Mouse (Mus musculus) erythroblast, embryonic 14.5 days (primary cell): ENCODE results near the gene Rmdn2. TPM values are rescaled to one million over a fixed set of nuclear protein-coding genes. Genes with fewer than 3 reads are reported as not detected.

ENCODE experiments used
- H3K27me3 ChIP-seq: 2 replicates; pipeline ENCODE4 v1.6.1; 2012; ENCODE audit warnings: inconsistent platforms; ENCODE audit not compliant: control insufficient read depth
- H3K36me3 ChIP-seq: 2 replicates; pipeline ENCODE4 v1.6.1; 2012; ENCODE audit warnings: mild to moderate bottlenecking, inconsistent platforms; ENCODE audit not compliant: control insufficient read depth
- H3K4me1 ChIP-seq: 2 replicates; pipeline ENCODE4 v1.6.1; 2012; ENCODE audit warnings: inconsistent platforms; ENCODE audit not compliant: control insufficient read depth
- H3K4me3 ChIP-seq: replicated peaks from 2 replicates; pipeline ENCODE3; 2012; ENCODE audit warnings: moderate library complexity, mild to moderate bottlenecking, inconsistent platforms
- H3K9me3 ChIP-seq: 2 replicates; pipeline ENCODE4 v1.6.1; 2012; ENCODE audit warnings: low read length, inconsistent platforms, mixed read lengths; ENCODE audit not compliant: control insufficient read depth
- GATA1 ChIP-seq: IDR thresholded peaks from 2 replicates; pipeline ENCODE4 v1.6.1; 2012; ENCODE audit warnings: low read length, inconsistent platforms, mixed read lengths
- TAL1 ChIP-seq: IDR thresholded peaks from 3 replicates; pipeline ENCODE4 v1.6.1; 2012; ENCODE audit warnings: low read length, inconsistent platforms, mixed read lengths
- polyA plus RNA-seq: library from polyadenylated mRNA; stranded (reverse); fragments of >175 nt; gene quantifications from 2 replicates; pipeline ENCODE4 v1.2.3, GENCODE M21; 2012

The Rmdn2 gene
- polyA plus RNA-seq, 1 experiment, result 0.06 TPM

DNA sequence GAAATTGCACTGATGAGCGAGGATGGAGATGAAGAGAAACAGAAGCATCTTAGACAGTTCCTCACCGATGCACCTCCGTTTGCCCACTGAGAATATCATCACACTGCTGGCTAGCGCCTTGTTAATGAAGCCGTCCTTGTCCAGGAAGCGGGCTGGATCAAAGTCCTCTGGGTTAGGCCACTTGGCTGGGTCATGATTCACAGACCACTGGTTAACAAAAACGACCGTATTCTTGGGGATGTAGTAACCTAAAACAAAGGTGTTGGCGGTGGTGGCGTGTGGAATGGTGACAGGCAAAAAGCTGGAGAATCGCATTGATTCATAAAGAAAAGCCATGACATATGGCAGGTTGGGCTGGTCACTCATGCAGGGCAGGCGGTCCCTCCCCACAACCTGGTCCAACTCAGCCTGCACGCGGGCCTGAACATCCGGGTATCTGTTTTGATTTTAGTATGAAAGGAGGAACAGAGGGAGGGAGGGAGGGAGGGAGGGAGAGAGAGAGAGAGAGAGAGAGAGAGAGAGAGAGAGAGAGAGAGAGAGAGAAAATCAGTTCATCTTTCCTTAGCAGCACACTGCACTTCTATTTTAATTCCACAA is 98.7 kb downstream of the Rmdn2 start:
- Histone ChIP-seq H3K4me1 (no peaks in the 10 kb centered on the region), H3K9me3 (no peaks in the 10 kb centered on the region; the same call in 1 of the 2 replicates), H3K4me3 (no peak overlapping the region), H3K36me3 (no peaks in the 10 kb centered on the region), H3K27me3 (peaks cover 57% of the 10 kb centered on the region)
- TF ChIP-seq GATA1, result no peak
- no peak for TF ChIP-seq TAL1

DNA sequence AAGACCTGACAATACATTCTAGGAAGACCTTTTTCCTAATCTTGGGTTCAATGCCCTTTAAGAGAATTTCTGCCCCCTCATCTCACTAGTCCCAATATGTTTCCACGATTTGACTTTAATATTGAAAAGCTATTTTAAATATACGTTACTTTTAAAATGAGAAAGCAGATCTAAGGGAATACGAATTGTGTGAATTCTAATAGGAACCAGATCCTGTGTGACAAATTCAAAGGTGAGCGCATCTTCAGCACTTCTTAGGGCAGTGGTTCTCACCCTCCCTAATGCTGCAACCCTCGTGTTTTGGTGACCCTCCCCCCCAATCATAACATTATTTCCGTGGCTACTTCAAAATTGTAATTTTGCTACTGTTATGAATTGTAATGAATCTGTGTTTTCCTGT is 100.3 kb downstream of the Rmdn2 start:
- Histone ChIP-seq H3K4me3 (no peak overlapping the region), H3K27me3 (peaks cover 73% of the 10 kb centered on the region)

DNA sequence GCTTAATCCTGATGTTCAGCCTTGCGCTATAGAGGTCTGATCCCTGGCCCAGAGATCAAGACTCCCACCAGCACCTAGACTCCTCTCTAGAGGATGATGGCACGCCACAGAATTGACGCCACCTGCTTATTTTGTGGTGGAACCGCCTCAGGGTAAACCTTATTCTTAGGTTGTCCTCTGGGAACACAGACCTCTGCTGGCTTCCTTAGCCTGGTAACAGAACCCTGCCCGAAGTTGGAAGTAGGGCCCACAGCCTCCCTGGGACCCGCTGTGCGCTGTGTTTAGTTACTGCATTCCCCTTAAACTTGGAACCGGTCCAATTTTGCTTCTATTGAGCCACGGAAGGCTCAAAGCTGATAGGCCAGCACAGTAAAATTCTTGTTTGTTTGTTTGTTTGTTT is 100.9 kb downstream of the Rmdn2 start:
- H3K4me3 ChIP-seq, result no peak overlapping the region
- H3K36me3 ChIP-seq, result no peaks in the 10 kb centered on the region
- no peaks in the 10 kb centered on the region; the same call in 1 of the 2 replicates for H3K9me3 ChIP-seq
- TF ChIP-seq GATA1, result no peak
- TF ChIP-seq TAL1, result no peak
- no peaks in the 10 kb centered on the region for H3K4me1 ChIP-seq
- peaks cover 79% of the 10 kb centered on the region for H3K27me3 ChIP-seq

More for the DNA sequence above, 100.3 kb downstream of the Rmdn2 start:
- H3K36me3 ChIP-seq, result no peaks in the 10 kb centered on the region
- no peak for TF ChIP-seq GATA1
- TF ChIP-seq TAL1, result no peak
- no peaks in the 10 kb centered on the region for H3K4me1 ChIP-seq
- no peaks in the 10 kb centered on the region; the same call in 1 of the 2 replicates for H3K9me3 ChIP-seq

DNA sequence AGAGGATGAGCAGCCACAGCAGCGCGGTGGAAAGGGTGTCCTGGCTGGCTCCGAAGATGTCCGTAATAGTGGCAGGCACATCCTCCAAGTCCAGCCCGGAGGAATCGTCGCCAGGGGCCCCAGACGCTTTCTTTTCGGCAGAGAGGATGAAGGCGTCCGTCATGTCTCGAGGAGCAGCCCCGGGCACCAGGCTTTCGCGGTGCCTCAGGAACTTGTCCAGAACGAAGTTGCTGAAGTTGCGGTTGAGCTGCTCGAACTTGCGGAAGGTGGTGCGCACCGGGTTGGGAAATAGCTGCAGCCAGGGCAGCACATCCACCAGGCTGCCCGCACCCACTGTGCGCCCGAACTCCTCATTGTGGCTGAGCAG is 101.6 kb downstream of the Rmdn2 start:
- H3K27me3 ChIP-seq, result peaks cover 83% of the 10 kb centered on the region
- no peaks in the 10 kb centered on the region for H3K4me1 ChIP-seq
- H3K9me3 ChIP-seq, result no peaks in the 10 kb centered on the region; the same call in 1 of the 2 replicates
- TF ChIP-seq GATA1, result no peak
- no peak for TF ChIP-seq TAL1
- H3K4me3 ChIP-seq, result no peak overlapping the region
- H3K36me3 ChIP-seq, result no peaks in the 10 kb centered on the region

DNA sequence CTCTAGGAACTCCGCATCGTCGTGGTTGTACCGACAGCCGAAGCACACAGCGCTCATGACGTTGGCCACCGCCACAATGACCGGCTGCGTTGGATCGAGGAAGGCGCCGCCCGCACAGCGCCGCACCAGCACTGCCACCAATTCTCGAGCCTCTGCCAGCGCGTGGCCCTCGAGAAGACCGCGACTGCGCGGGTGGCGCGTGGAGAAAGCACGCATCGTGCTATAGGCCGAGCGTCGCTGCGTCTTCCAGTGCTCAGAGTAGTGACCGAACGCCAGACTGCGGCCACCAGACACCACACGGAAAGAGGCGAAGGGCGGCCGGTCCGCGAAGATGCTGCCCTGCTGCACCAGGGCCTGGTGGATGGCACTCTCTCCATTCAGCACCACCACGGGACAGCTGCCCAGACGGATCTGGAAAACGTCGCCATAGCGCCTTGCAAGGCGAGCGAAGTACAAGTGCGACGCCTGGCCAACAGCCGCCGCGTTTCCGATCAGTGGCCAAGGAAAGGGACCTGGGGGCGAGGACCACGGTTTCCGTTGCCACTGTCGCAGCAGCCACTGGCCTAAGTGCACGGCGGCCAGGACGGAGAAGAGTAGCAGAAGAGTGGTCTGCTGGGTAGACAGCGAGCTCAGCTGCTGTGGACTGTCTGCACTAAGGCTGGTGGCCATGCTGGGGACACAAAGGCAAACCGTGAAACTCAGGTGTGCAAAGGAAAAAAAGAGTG is 102.1 kb downstream of the Rmdn2 start:
- H3K9me3 ChIP-seq, result no peaks in the 10 kb centered on the region; the same call in 1 of the 2 replicates
- TF ChIP-seq GATA1, result no peak
- no peak for TF ChIP-seq TAL1
- no peak overlapping the region for H3K4me3 ChIP-seq
- peaks cover 83% of the 10 kb centered on the region for H3K27me3 ChIP-seq
- H3K4me1 ChIP-seq, result no peaks in the 10 kb centered on the region
- H3K36me3 ChIP-seq, result no peaks in the 10 kb centered on the region

DNA sequence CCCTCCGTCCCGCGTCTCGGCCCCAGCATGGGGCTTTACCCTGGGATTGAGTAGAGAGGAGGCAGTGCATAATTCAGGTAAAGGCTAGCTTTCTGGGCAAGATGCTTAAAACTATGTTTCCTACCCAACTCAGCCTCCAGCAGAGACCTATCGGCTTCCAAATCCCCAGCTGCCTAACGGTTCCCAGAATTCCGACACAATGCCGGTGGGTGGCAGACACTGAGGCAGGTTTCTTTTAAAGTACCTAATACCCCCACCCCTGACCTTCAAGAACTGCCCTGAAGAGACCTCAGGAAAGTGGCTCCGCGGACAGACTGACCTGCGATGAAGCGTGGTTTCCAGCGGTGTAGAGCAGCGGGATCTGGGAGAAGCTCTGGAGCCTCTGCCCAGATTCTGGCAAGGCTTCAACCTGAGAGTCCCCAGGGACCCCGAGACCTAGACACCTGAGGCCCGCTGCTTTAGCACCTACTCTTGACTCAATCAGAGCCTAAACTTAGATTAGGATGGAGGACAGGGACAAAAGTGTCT is 102.8 kb downstream of the Rmdn2 start:
- Histone ChIP-seq H3K9me3 (no peaks in the 10 kb centered on the region; the same call in 1 of the 2 replicates), H3K4me1 (no peaks in the 10 kb centered on the region), H3K27me3 (peaks cover 81% of the 10 kb centered on the region), H3K4me3 (no peak overlapping the region), H3K36me3 (no peaks in the 10 kb centered on the region)
- TF ChIP-seq TAL1, result no peak
- no peak for TF ChIP-seq GATA1

DNA sequence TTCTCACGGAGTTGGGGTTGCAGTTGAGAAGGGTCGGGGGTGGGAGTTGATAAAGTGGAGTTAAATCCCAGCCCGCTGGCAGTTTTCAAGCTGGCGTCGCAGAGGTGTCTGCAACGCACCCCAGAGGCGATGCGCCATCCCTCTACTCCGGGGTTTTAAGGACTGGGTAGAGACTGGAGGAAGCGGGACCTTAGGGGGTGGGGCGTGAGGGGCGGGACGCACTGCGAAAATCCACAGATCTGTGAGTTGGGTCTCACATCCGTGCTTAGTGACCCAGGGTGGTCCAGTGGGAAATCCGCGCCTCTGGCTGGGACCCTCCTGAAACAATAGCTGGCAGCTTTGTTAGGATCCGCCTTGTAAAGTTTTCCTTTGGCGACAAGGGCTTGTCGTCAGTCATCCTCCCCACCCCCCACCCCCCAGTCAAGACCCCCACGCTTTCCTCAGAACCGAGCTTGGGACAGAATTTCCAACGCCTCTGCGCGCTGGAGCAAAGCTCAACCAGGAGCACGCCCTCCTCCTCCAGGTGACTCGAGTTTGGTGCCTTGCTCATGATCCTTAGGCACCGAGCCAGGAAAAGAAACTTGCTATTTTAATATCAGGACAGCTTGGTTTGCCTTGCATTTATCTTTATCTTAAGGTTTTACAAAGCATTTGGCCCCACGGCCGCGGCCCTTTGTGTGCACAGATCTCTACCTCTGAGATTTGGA is 103.4 kb downstream of the Rmdn2 start, which contains the start of gene Cyp1b1:
Cyp1b1 (minus strand) TSS at position 131 of the 707 bp plus-strand sequence.
- Histone ChIP-seq H3K27me3 (peaks cover 75% of the 10 kb centered on the region), H3K4me3 (no peak within 1 kb of the TSS), H3K9me3 (no peaks in the 10 kb centered on the region; the same call in 1 of the 2 replicates), H3K36me3 (no peaks in the 10 kb centered on the region), H3K4me1 (no peaks in the 10 kb centered on the region)
- no peak for TF ChIP-seq GATA1
- TF ChIP-seq TAL1, result no peak

DNA sequence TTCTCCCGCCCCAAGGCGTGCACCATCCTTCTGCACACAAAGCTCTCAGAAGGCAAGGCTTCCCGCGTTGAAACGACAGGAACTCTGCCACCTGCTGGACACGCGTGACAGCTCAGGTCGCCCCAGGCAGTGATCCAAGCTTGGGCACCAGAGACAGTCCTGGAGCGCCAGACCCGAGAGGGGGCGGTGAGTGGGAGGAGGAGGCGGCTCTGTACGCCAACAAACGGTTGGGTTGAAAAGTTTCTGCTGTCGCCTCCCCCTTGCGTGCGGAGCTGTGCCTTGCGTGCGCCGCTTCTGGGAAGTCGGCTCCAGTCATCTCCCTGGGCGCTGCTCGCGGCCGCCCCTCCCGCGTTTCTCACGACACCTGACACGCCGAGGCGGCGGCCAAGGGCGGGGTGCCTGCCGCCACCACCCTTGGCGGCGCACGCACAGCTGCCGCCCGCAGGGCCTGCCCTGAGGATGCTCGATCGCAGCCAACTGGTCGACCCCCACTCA is 104.0 kb downstream of the Rmdn2 start:
- Histone ChIP-seq H3K4me1 (no peaks in the 10 kb centered on the region), H3K4me3 (no peak overlapping the region), H3K9me3 (no peaks in the 10 kb centered on the region; the same call in 1 of the 2 replicates), H3K36me3 (no peaks in the 10 kb centered on the region), H3K27me3 (peaks cover 71% of the 10 kb centered on the region)
- no peak for TF ChIP-seq GATA1
- no peak for TF ChIP-seq TAL1

DNA sequence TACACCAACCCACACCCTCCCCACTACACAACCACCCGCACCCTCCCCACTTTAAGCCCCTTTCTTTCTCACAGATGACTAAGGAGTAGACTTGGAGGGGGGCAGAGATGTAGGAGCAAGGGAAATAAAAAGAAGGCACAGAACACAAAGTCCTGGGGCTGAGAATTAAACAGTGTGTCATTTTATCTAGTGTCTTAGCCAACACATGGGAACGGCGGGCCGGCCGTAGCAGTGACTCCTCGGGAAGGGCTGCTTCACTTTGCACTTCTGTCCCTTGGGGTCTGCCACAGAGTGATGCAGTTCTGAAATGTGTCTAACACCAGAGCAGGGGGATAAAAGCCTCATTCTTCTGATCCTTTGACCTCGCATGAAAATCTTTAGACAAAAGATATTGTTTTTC is 109.0 kb downstream of the Rmdn2 start:
- no peaks in the 10 kb centered on the region for H3K9me3 ChIP-seq
- TF ChIP-seq TAL1 (no peak), GATA1 (no peak)

More for the DNA sequence above, 109.0 kb downstream of the Rmdn2 start:
- Histone ChIP-seq H3K36me3 (no peaks in the 10 kb centered on the region), H3K4me3 (no peak overlapping the region), H3K27me3 (peaks cover 23% of the 10 kb centered on the region), H3K4me1 (no peaks in the 10 kb centered on the region)
